Mouse (Mus musculus): ENCODE results near the gene Fubp1. TPM values are rescaled to one million over a fixed set of nuclear protein-coding genes. Genes with fewer than 3 reads are reported as not detected.

Gene Fubp1
- polyA plus RNA-seq, 1 experiment from 2014 or later: 452 TPM

DNA sequence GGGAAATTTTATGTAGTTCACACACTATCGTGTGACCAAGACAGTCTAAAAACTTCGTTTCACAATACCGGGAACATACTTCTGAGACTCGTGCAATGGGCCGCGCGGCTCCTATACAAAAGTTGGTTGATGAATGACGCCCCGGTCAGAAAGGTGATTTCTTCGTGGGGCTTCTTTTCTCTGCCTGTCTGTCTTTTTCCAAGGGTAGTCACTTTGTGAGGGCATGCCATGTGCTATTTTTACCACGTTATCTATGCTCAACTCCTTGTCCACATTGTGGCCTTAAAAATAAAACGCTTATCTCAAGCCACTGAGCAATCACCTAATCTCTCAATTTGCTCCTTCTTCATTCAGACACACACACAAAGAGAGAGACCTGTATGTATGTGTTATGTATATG is 54.6 kb downstream of the Fubp1 start:
- no peaks in the 10 kb centered on the region for H3K36me3 ChIP-seq (ENCODE audit: control insufficient read depth, insufficient read depth, low read length)
- peak overlapping the region; percentile 95 for H3K4me2 ChIP-seq (ENCODE audit: low read depth, severe bottlenecking)
- 61% methylated on average over 12 of the region's 12 CpGs for WGBS
- ATAC-seq (ENCODE audit: insufficient number of reproducible peaks, low FRiP score, low TSS enrichment, low read depth): no peak
- H3K4me1 ChIP-seq (ENCODE audit: control insufficient read depth, insufficient read depth, low read length): 0 out of 2 replicates have a peak, but pooled peaks cover 6% of the 10 kb centered on the region
- no peak overlapping the region for H3K27ac ChIP-seq (replicated peaks; ENCODE audit: low read depth, low read length)
- no peak overlapping the region; the same call in 1 of the 2 replicates for H3K9ac ChIP-seq (ENCODE audit: low read length)
- H3K4me3 ChIP-seq (ENCODE audit: low read depth, low read length): 0 out of 2 replicates have a peak overlapping the region, but pooled peaks have one; percentile 41
- H3K9me3 ChIP-seq (ENCODE audit: control insufficient read depth, low read length): no peaks in the 10 kb centered on the region
- DNase-seq (ENCODE audit: low spot score): no peak
- H3K27me3 ChIP-seq (ENCODE audit: control insufficient read depth, insufficient read depth, low read length): peaks cover 6% of the 10 kb centered on the region; the same call in 1 of the 2 replicates

DNA sequence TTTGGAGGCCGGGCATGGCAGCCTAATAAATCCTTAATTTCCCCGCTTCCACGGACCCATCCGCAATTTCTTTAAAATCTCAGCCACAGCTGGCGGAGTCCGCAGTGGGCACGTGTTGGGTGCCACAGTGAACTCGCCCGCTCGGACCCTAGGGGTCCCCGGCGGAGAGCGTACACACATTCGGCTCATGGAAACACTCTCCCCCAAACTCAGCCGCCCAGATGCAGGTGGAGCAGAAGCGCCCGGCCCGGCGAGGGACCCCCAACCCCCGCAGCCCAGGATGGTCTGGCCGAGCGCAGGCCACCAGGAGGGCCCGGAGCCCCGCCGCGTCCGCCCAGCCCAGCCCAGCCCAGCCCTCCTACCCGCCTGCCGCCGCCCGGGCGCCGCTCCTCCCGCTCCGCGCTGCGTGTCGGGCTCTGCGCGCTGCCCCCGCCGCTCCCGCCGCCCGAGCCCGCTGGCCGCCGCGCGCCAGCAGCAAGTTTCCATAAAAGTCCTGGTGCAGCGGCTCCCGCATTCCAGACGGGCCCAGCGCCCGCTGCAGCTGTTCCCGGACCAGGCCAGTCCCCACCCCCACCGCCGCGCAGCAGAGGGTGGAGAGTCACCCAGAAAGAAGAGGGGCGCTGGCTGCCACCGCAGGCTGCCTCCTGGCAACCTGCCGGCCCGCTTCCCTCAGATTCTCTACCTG is 55.3 kb downstream of the Fubp1 start:
- under 1% methylated on average over 55 of the region's 63 CpGs for WGBS
- ATAC-seq (ENCODE audit: insufficient number of reproducible peaks, low FRiP score, low TSS enrichment, low read depth) (peak; percentile 90), DNase-seq (ENCODE audit: low spot score) (peak; percentile 84)
- peak overlapping the region; percentile 41 for H3K4me3 ChIP-seq (ENCODE audit: low read depth, low read length)
- peak overlapping the region; percentile 95 for H3K4me2 ChIP-seq (ENCODE audit: low read depth, severe bottlenecking)
- H3K27ac ChIP-seq (replicated peaks; ENCODE audit: low read depth, low read length): peak overlapping the region; percentile 0; the same call in 1 of the 2 replicates
- H3K9me3 ChIP-seq (ENCODE audit: control insufficient read depth, low read length): no peaks in the 10 kb centered on the region
- peak overlapping the region; percentile 72 for H3K9ac ChIP-seq (ENCODE audit: low read length)
- H3K36me3 ChIP-seq (ENCODE audit: control insufficient read depth, insufficient read depth, low read length): no peaks in the 10 kb centered on the region
- H3K27me3 ChIP-seq (ENCODE audit: control insufficient read depth, insufficient read depth, low read length): peaks cover 6% of the 10 kb centered on the region; the same call in 1 of the 2 replicates
- 0 out of 2 replicates have a peak, but pooled peaks cover 6% of the 10 kb centered on the region for H3K4me1 ChIP-seq (ENCODE audit: control insufficient read depth, insufficient read depth, low read length)

- 6% methylated on average over 13 of the region's 13 CpGs for WGBS
- no peak for ATAC-seq (ENCODE audit: insufficient number of reproducible peaks, low FRiP score, low TSS enrichment, low read depth)
These were observed 55.8 kb downstream of the Fubp1 start, which contains the start of gene Nexn for GRCm38 (mm10) chr3:152266036-152266421. Gene Nexn, minus strand, starts transcription at chr3:152266350.

DNA sequence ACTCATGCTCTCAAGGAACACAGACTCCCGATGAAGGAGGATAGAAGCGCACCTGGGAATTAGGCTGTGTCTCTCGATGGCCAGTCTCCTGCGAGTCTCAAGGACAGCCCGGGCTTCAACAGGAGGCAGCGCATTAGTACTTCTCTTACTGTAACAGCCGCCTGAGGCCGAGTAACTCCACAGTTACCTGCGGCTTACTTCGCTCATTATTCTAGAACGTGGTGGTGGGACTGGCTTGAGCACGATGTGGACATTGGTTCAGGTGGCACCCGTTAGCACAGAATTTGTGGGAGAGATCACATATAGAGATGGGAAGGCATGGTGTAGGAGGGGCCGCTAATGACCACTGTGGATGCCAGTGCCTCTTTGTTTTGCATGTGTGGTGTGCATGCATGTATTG is 57.9 kb downstream of the Fubp1 start:
- peaks cover 6% of the 10 kb centered on the region; the same call in 1 of the 2 replicates for H3K27me3 ChIP-seq (ENCODE audit: control insufficient read depth, insufficient read depth, low read length)
- no peak overlapping the region for H3K4me3 ChIP-seq (ENCODE audit: low read depth, low read length)
- H3K9ac ChIP-seq (ENCODE audit: low read length): no peak overlapping the region
- H3K9me3 ChIP-seq (ENCODE audit: control insufficient read depth, low read length): no peaks in the 10 kb centered on the region
- H3K27ac ChIP-seq (replicated peaks; ENCODE audit: low read depth, low read length): no peak overlapping the region
- 0 out of 2 replicates have a peak, but pooled peaks cover 6% of the 10 kb centered on the region for H3K4me1 ChIP-seq (ENCODE audit: control insufficient read depth, insufficient read depth, low read length)
- no peaks in the 10 kb centered on the region for H3K36me3 ChIP-seq (ENCODE audit: control insufficient read depth, insufficient read depth, low read length)
- ATAC-seq (ENCODE audit: insufficient number of reproducible peaks, low FRiP score, low TSS enrichment, low read depth) (no peak), DNase-seq (ENCODE audit: low spot score) (no peak)
- H3K4me2 ChIP-seq (ENCODE audit: low read depth, severe bottlenecking): no peak overlapping the region
- 91% methylated on average over 14 of the region's 14 CpGs for WGBS

More at GRCm38 (mm10) chr3:152266036-152266421, 55.8 kb downstream of the Fubp1 start, which contains the start of gene Nexn:
- peak within 1 kb of the TSS; percentile 0 for H3K27ac ChIP-seq (replicated peaks; ENCODE audit: low read depth, low read length)
- H3K4me3 ChIP-seq (ENCODE audit: low read depth, low read length): peak within 1 kb of the TSS; percentile 41
- H3K27me3 ChIP-seq (ENCODE audit: control insufficient read depth, insufficient read depth, low read length): peaks cover 6% of the 10 kb centered on the region; the same call in 1 of the 2 replicates
- H3K4me1 ChIP-seq (ENCODE audit: control insufficient read depth, insufficient read depth, low read length): 0 out of 2 replicates have a peak, but pooled peaks cover 6% of the 10 kb centered on the region
- no peaks in the 10 kb centered on the region for H3K9me3 ChIP-seq (ENCODE audit: control insufficient read depth, low read length)
- no peaks in the 10 kb centered on the region for H3K36me3 ChIP-seq (ENCODE audit: control insufficient read depth, insufficient read depth, low read length)
- peak within 1 kb of the TSS; percentile 95 for H3K4me2 ChIP-seq (ENCODE audit: low read depth, severe bottlenecking)
- no peak for DNase-seq (ENCODE audit: low spot score)
- peak within 1 kb of the TSS; percentile 72 for H3K9ac ChIP-seq (ENCODE audit: low read length)

- H3K27ac ChIP-seq (replicated peaks; ENCODE audit: low read depth, low read length): no peak overlapping the region
- no peak overlapping the region for H3K4me3 ChIP-seq (ENCODE audit: low read depth, low read length)
- no peak for DNase-seq (ENCODE audit: low spot score)
- WGBS: 91% methylated on average over 10 of the region's 10 CpGs
- H3K27me3 ChIP-seq (ENCODE audit: control insufficient read depth, insufficient read depth, low read length): peaks cover 3% of the 10 kb centered on the region; the same call in 1 of the 2 replicates
- no peak overlapping the region for H3K4me2 ChIP-seq (ENCODE audit: low read depth, severe bottlenecking)
- no peak overlapping the region for H3K9ac ChIP-seq (ENCODE audit: low read length)
- no peaks in the 10 kb centered on the region for H3K36me3 ChIP-seq (ENCODE audit: control insufficient read depth, insufficient read depth, low read length)
- no peaks in the 10 kb centered on the region for H3K9me3 ChIP-seq (ENCODE audit: control insufficient read depth, low read length)
- ATAC-seq (ENCODE audit: insufficient number of reproducible peaks, low FRiP score, low TSS enrichment, low read depth): no peak
- 0 out of 2 replicates have a peak, but pooled peaks cover 3% of the 10 kb centered on the region for H3K4me1 ChIP-seq (ENCODE audit: control insufficient read depth, insufficient read depth, low read length)
These were observed 61.0 kb downstream of the Fubp1 start for GRCm38 (mm10) chr3:152271071-152271710.

GRCm38 (mm10) chr3:152271876-152272275 is 61.7 kb downstream of the Fubp1 start:
- no peak for ATAC-seq (ENCODE audit: insufficient number of reproducible peaks, low FRiP score, low TSS enrichment, low read depth)
- no peak overlapping the region for H3K4me3 ChIP-seq (ENCODE audit: low read depth, low read length)
- H3K36me3 ChIP-seq (ENCODE audit: control insufficient read depth, insufficient read depth, low read length): no peaks in the 10 kb centered on the region
- no peaks in the 10 kb centered on the region; the same call in 1 of the 2 replicates for H3K27me3 ChIP-seq (ENCODE audit: control insufficient read depth, insufficient read depth, low read length)
- H3K4me2 ChIP-seq (ENCODE audit: low read depth, severe bottlenecking): no peak overlapping the region
- DNase-seq (ENCODE audit: low spot score): no peak
- H3K27ac ChIP-seq (replicated peaks; ENCODE audit: low read depth, low read length): no peak overlapping the region
- 81% methylated on average over 6 of the region's 6 CpGs for WGBS
- no peaks in the 10 kb centered on the region for H3K4me1 ChIP-seq (ENCODE audit: control insufficient read depth, insufficient read depth, low read length)
- H3K9me3 ChIP-seq (ENCODE audit: control insufficient read depth, low read length): no peaks in the 10 kb centered on the region
- H3K9ac ChIP-seq (ENCODE audit: low read length): no peak overlapping the region

- ATAC-seq (ENCODE audit: insufficient number of reproducible peaks, low FRiP score, low TSS enrichment, low read depth): no peak
- Histone ChIP-seq H3K27ac (replicated peaks; ENCODE audit: low read depth, low read length) (no peak overlapping the region), H3K9ac (ENCODE audit: low read length) (no peak overlapping the region), H3K4me3 (ENCODE audit: low read depth, low read length) (no peak overlapping the region), H3K4me1 (ENCODE audit: control insufficient read depth, insufficient read depth, low read length) (no peaks in the 10 kb centered on the region), H3K36me3 (ENCODE audit: control insufficient read depth, insufficient read depth, low read length) (no peaks in the 10 kb centered on the region), H3K9me3 (ENCODE audit: control insufficient read depth, low read length) (no peaks in the 10 kb centered on the region), H3K4me2 (ENCODE audit: low read depth, severe bottlenecking) (no peak overlapping the region), H3K27me3 (ENCODE audit: control insufficient read depth, insufficient read depth, low read length) (no peaks in the 10 kb centered on the region)
- 86% methylated on average over 20 of the region's 20 CpGs for WGBS
- no peak for DNase-seq (ENCODE audit: low spot score)
These were observed 62.9 kb downstream of the Fubp1 start for GRCm38 (mm10) chr3:152272974-152273685.

DNA sequence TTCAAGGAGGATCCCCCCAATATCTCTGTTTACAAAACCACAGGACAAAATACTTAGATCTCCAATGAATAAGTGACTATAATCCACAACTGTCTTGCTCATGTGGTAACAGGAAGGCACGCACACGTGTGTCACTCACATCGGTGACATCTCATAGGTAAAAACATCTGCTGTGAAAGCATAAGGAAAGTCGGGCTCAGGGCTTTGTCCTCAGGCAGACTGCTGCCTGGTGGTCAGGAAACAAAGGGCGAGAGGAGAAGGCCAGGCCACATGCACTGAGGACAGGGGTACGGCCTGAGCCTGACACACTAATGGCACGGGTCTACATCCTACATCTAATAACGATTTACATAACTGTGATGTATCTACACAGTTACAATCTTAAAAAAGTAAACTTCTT is 64.8 kb downstream of the Fubp1 start:
- ATAC-seq (ENCODE audit: insufficient number of reproducible peaks, low FRiP score, low TSS enrichment, low read depth) (no peak), DNase-seq (ENCODE audit: low spot score) (no peak)
- H3K27me3 ChIP-seq (ENCODE audit: control insufficient read depth, insufficient read depth, low read length): no peaks in the 10 kb centered on the region
- H3K4me3 ChIP-seq (ENCODE audit: low read depth, low read length): no peak overlapping the region
- no peak overlapping the region for H3K27ac ChIP-seq (replicated peaks; ENCODE audit: low read depth, low read length)
- H3K36me3 ChIP-seq (ENCODE audit: control insufficient read depth, insufficient read depth, low read length): no peaks in the 10 kb centered on the region
- no peak overlapping the region for H3K9ac ChIP-seq (ENCODE audit: low read length)
- WGBS: 84% methylated on average over 8 of the region's 8 CpGs
- no peaks in the 10 kb centered on the region for H3K9me3 ChIP-seq (ENCODE audit: control insufficient read depth, low read length)
- no peak overlapping the region for H3K4me2 ChIP-seq (ENCODE audit: low read depth, severe bottlenecking)
- no peaks in the 10 kb centered on the region for H3K4me1 ChIP-seq (ENCODE audit: control insufficient read depth, insufficient read depth, low read length)

Data from limb, embryonic 11.5 days (tissue).